Mouse (Mus musculus): Measurements from ENCODE around the gene Exoc4.

DNA sequence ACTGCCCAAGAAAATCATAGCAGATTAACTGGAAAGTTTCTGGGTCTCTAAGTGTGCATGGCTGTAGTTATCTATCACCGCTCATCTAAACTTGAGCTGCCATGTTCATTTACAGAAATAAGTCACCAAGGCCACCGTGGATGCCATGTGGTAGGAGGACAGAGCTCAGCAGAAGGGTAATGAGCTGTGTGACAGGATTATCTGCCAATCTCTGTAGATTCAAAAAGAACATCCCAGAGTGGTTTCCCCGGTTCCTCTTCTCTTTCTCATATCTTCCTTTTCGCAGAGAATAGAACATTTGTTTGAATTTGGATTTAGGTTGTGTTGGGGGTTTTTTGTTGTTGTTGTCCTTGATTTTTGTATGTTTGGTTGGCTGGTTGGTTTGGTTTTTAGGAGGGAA is 676.0 kb downstream of the Exoc4 start:
- TF ChIP-seq POLR2A (IDR thresholded peaks at IDR 0.05; ENCODE audit: borderline replicate concordance, insufficient read depth, low read length) (no peak), CTCF (IDR thresholded peaks at IDR 0.05; ENCODE audit: borderline replicate concordance, insufficient read depth, low read depth, low read length) (no peak)
